Mouse (Mus musculus): Measurements from ENCODE around the gene Ccdc117.
"Not testable (repeated sequence)": the region's sequence is repeated elsewhere in the genome, so short reads cannot be mapped to it uniquely, and the experiment has no call there.

Ccdc117 gene

DNA sequence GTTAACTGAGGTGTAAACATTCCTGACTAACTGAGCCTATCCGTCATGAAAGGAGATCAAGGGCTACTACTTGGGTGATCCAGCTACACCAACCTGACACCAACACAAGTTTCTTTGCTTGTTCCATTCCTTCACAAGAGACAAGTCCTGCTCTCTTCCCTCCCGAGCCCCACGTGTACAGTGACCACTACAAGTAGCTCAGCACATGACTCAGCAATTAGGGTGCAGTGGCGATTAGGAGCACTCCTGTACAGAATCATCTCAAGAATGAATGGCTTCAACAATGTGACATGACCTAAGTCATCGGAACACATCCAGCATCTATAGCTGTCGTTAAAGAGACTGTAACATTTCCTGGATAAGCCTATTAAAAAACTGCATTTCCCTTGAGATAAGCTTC lies 11.3 kb downstream of the Ccdc117 start:
- DNase-seq (ENCODE audit: low spot score), result no peak

DNA sequence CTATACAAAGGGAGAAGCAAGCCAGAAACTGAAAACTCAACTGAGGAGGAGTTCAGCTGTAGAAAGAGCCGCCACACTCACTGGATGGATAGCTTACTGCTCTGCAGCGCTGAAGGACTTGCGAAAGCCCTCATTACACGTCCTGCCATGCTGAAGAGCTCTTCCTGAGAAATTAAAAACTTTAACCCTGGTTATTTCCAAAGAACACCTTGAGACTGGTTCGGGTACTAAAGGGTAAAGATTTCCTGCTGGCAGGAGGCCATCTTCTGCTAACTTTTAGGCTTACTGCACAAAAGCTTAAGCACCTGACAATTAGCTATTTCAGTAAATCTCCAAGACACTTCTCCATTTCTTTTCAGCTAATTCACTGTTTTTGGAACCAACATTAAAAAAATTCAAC lies 11.8 kb downstream of the Ccdc117 start:
- DNase-seq (ENCODE audit: low spot score), result no peak

DNA sequence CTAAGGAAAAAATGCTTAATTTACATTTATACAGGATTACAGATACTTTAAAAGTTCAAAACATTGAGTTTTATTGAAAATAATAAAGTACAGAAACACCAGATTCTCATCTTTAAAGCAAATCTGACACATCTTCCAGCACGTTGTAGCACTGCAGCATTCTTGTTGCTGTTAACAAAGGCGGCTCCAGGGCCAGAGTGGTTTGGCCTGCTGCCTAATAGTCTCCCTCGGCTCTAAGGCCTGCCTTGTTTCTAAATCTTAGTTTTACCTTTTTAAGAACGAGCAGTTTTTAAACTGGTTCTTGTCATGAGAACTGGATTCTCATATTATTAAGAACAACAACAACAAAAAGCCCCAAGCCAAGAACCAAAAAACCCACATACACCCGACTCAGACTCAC lies 13.1 kb downstream of the Ccdc117 start:
- DNase-seq (ENCODE audit: low spot score), result no peak

DNA sequence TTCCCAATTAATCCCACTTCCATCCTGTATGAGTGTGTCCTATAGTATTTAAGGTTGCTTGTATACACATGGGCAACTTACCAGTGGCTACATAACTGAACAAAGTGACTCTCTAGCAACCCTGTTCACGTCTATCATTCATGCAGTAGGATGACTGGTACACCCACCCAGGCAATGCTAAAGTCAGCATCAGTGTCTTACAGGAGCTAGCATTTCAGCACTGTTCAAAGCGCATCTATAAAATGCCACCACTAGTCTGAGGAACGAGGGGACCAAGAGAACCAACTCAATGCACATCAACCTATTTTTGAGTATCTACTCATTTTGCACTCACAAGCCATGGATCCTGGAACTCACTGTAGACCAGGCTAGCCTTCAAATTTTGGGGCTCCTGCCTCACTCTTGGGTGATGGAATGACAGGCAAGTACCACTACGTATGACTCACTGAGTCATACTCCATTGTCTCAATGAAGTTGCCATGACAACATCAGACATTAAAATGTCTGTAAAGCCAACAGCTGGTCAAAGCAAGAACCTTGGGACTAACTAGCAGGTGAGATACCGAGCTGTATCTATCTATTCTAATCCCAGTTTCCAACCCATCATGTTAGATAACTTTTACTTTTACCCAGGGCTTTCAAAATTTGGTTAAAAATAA lies 14.0 kb downstream of the Ccdc117 start:
- DNase-seq (ENCODE audit: low spot score), result no peak

DNA sequence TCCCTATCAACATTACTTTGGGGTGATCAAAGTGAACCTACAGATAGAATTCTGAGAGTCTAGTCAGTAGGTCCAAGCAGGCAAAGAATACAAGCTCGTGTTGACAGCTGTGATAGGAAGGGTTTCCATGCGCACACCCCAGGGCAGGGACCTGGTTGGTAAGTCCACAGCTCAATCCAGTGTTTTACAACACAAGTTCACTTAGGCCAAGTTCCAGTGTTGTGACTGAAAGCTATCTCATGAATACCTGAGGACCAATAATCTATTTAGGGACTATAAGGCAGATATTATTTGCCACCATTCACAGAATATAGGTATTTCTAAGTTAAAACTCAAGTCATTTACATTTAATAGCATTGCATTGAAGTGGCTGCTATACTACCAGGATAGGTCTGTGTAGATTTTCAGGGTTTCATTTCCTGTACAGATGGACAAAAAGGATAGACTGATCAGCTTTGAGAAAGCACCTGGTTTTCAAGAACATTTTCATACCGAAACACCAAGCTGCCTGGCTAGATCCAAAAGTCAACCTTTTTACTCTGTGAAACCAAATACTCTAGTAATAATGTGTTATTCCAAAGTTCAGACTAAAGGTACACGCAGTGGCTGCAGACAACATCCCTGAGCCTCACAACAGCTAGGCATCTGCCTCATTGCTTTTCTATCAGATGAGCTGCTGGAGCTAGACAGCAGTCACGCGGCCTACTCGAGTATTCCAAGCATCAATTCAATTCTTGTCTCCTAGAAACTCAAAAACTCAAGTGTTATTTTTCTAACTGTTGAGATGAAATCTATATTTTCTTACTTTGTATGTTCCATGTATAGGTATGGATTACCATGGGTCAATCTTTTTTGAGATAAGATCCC lies 15.2 kb downstream of the Ccdc117 start:
- DNase-seq (ENCODE audit: low spot score), result no peak

DNA sequence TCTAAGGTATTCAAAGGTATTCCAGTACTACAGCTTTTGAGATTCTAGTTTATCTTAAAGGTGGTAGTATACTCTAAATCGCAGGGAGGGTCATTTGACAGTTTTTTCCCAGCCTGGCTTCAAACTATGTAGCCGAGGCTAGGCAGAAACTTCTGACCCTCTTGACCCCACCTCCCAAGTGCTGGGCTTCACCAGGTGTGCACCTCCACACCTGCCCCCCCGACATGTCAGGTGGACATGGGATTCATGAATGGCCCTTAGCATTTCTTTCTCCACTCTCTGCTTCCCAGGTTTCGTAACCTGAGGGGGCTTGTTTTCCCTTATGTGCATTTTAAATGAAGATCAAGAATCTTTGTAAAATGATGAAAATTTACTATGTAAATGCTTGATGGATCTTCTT lies 16.6 kb downstream of the Ccdc117 start:
- no peak for DNase-seq (ENCODE audit: low spot score)

DNA sequence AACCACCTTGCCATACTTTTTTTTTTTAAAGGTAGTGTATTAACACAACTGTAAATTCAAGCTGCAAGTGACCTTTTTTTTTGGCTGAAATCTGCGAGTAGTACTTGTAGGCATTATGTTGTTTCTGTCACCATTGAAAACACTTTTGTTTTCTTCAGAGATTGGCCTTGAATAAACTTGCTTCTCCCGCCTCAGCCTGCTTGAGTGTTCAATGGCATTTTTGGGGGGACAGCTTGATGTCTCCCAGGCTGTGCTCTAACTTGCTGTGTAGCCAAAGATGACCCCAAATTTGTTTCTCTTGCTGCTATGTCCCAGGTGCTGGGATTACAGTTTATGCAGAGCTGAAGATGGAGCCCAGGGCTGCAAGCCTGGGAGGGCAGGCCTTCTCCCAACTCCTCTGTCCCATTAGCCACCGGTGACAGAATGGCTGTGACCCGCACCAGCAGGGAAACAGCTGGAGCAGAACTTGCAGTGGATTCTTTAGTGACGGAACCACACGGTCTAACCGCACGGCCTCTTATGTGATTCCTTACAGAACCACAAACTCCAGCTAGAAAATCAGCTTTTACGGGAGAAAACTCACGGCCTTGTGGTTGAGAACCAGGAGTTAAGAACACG lies 19.1 kb downstream of the Ccdc117 start:
- no peak for DNase-seq (ENCODE audit: low spot score)

DNA sequence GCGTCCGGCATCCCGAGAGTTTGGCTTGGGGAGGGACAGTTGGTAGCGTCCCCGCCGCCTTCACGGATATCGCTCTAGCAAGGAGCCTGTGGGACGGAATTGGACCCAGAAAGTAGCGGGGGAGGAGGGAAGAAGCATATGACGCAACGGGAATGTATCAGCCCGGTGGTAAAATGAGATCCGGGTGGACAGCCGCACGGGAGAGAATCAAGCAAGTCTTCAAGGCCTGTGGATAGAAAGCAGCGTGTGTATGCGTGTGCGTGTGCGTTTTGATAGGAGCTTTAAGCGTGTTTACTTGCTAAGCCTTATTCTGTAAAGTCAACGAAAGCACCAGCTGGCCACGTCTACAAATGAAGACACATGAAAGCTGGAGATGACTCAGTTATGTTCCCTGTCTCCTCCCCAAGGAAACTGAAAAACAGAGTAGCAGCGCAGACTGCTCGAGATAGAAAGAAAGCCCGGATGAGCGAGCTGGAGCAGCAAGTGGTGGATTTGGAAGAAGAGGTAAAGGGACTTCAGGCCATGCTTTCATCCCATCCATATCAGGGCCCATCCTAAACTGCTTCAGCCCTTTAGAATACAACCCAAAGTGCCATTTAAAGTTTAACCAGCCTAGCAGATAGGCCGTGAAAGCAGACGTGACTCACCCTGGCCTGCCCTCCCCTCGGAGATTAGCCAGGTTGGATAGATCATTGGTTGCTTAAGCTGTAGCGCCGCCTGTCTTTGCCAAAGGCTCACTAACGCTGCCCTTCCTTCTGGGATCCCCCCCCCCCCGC lies 20.3 kb downstream of the Ccdc117 start:
- DNase-seq (ENCODE audit: low spot score), result peak; percentile 60

DNA sequence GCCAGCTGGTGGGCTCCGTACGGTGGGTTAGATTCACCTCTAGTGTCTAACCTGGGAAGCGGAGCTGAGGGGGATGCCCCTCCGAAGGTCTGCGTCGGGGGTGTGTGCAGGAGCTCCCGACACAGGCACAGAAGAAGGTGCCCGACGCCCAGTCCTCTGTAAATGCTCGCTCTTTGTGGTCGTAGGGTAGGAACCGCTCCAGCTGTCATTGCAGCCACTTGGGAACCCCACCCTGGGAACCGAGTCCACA lies 20.8 kb downstream of the Ccdc117 start:
- no peak for DNase-seq (ENCODE audit: low spot score)

DNA sequence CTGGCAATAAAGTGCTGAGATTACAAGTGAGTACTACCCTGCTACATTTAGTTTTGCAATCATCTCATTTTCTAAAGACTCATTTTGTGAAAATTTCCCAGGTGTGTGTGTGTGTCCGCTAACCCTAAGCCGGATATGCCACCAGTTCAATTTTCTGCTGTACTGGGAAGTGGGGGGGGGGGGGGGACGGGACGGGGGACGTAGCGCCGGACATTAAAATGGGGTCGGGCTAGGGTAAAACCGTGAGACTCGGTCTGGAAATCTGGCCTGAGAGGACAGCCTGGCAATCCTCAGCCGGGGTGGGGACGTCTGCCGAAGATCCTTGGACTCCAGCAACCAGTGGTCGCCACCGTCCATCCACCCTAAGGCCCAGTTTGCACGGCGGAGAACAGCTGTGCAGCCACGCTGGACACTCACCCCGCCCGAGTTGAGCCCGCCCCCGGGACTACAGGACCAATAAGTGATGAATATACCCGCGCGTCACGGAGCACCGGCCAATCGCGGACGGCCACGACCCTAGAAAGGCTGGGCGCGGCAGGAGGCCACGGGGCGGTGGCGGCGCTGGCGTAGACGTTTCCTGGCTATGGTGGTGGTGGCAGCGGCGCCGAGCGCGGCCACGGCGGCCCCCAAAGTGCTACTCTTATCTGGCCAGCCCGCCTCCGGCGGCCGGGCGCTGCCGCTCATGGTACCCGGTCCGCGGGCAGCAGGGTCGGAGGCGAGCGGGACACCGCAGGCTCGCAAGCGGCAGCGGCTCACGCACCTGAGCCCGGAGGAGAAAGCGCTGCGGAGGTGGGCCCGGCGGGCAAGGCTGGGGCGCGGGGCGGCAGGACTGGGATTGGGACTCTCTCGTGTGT lies 21.3 kb downstream of the Ccdc117 start, which contains the start of gene Xbp1:
TSS of gene Xbp1 (plus strand) at position 248 of the 854 bp plus-strand sequence.
- DNase-seq (ENCODE audit: low spot score), result peak; percentile 94

DNA sequence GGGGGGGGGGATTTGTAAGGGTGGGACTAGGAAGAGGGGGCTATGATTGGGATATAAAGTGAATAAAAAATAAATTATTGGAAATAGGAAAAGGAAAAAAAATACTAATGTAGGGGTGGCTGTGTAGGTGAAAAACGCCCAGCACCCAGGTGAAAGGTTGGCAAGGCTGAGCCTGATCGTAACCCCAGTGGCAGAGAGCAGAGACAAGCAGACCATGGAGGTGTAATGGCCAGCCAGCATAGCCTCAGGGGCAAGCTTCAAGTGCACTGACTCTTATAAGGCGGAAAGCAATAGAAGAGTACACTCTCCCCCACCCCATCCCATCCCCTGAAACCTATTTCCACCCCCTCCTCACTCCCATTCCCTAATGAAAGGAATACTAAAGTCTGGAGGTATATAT lies 22.3 kb downstream of the Ccdc117 start:
- DNase-seq (ENCODE audit: low spot score), result no peak

DNA sequence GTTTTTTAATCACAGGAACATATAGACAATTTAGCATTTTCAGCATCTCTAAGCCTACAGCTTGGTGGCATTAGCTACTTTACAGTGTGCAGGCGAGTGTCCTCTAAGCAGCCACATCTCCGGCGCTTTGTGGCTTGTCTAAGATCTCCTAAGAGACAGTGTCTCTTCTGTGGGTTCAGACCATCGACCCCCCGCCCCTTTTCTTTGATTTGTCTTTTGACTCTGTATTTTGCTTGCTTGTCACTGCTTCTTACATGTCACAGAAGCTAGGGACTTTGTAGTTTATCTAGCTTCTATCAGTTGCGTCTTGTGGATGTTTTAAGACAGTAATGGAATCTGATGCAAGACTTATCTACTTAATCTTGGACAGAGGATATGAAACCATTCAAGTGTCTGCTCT lies 24.6 kb downstream of the Ccdc117 start:
- no peak for DNase-seq (ENCODE audit: low spot score)

DNA sequence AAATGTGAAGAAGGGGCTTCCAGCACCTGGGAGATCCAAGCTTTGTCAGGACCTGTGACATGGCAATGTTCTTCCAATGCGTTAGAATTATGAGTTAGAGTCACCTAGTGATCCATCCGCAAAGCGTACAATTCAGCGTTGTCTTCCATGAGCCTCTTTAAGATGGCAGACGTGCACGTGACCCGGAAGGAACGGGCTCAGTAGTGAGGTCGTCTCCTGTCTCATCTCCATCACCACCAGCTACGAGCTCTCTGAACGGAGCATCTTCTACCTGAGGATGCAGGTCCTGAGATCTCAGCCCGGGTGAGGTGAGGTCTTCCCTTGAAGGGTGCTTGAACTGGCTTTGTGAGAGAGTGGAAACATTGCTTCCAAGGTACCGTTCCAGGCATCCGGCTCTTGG lies 25.4 kb downstream of the Ccdc117 start:
- DNase-seq (ENCODE audit: low spot score), result no peak

DNA sequence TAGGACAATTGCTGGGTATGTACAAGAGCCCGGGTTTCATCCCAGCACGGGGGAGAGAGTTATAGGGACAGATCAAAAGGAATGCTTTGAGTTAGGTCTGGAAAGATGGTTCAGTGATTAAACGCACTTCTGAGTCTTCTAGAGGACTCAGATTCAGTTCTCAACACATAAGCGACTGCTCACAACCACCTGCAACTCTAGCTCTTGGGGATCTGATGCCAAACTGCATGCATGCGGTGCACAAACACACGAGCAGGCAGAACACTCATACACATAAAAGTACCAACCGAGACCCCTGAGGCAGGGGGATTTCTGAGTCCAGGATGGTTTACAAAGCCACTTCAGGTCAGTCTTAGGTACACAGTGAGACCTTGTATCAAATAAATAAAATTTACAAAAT lies 25.8 kb downstream of the Ccdc117 start:
- DNase-seq (ENCODE audit: low spot score), result no peak

DNA sequence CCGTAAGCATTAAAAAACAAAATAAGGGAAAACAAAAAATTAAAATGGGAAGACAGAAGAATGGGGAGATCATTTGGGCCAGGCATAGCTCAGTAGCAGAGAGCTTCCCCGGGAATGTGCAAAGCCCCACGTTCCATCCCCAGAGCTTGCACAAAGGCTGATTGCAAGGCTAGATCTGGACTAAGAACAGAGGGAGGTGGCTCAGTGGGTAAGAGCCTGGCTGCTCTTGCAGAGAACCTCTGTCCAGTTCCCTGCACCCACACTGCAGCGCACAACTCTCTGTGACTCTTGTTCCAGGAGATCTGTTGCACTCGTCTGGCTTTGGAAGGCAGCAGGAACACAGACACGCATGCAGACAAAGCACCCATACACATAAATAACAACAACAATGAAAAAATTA lies 26.3 kb downstream of the Ccdc117 start:
- DNase-seq (ENCODE audit: low spot score), result no peak

DNA sequence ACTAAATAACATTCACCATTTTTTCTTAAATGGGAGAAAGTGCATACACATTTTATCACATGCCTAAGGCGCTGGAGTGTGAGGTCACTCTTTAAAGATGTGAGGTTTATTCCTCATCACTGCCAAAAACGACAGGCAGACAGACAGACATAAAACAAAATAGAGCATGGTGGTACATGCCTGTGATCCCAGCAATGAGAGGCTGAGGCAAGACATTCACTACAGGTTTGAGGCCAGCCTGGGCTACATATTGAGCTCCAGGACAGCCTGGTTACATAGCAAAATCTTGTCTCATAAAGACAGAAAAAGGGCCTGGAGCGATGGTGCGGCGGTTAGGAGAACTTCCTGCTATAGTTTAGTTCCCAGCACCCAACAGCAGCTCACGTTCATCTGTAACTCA lies 26.8 kb downstream of the Ccdc117 start:
- no peak for DNase-seq (ENCODE audit: low spot score)

DNA sequence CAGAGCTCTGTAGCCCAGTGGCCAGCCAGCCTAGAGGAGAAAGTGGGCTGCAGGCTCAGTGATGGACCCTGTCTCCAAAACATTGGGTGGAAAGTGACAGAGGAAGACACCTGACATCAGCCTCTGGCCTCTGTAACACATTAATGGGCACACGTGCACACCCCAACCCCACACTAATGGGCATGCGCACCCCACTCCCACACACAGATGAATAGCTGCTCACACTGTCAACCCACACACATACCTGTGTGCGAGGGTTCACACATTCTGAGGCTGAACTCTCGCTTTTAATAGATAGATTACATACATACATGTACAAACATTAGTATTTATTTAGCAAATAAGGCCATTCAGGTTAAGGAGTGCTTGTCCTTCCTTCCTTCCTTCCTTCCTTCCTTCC lies 27.9 kb downstream of the Ccdc117 start:
- DNase-seq (ENCODE audit: low spot score), result no peak

DNA sequence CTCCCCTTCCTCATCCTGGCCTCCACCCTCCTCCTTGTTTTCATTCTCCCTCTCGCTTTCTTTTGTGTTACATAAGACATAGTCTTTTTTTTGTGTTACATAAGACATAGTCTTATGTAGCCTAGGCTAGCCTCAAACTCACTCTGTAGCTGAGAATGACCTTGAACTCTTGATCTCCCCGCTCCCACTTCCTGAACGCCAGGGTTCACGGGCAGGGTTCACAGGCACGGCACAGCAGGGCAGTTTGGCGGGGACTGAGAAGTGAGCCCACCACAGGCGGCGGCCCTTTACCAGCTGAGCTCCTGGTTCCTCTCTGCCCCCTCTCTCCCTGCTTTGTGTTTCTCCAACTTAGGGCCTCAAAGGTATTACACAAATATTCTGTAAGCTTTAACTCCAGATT lies 29.0 kb downstream of the Ccdc117 start:
- DNase-seq (ENCODE audit: low spot score), result no peak

DNA sequence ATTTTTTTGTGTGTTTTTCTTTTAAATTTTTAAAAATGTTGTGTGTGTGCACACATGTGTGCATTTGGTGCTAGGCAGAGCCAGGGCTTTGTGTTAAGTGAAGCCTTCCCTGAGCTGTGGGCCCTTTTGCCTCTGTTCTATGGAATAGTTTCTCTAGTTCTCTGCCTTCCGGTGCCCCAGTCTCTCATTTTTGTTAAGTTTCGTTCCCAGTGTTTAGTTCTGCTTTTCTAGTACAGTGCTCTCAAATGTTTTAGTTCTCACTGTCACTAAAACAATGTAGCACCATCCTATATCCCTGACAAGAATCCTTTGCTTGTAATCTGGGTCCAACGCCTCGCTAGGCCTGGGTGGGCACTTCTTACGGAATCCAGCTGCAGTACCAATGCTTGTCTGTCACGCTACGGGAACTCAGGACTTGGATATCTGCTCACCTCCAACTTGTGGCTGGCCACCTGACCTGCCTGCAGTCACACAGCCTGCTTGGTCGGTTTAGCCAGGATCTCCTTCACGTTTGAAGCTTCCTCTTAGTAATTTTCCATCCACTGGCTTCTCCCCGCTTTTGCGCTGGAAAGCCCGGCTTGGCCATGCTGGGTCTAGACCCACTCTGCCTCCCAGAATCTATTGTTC lies 29.8 kb downstream of the Ccdc117 start:
- DNase-seq (ENCODE audit: low spot score), result no peak

DNA sequence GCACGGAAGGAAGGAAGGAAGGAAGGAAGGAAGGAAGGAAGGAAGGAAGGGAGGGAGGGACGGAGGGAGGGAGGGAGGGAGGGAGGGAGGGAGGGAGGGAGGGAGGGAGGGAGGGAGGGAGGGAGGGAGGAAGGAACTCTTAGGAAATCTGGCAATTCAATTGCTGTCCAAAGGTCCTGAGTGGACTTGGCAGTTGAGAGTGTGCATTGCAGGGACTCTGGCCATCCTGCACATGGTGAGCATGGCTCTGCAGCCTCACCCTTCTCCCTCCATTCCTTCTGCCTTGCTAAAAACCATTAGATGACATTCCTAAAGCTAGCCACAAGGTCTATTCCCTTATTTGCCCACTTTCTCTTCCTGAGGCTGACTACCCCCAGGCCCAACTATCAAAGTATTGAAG lies 31.3 kb downstream of the Ccdc117 start:
- DNase-seq (ENCODE audit: low spot score), result not testable (repeated sequence)

DNA sequence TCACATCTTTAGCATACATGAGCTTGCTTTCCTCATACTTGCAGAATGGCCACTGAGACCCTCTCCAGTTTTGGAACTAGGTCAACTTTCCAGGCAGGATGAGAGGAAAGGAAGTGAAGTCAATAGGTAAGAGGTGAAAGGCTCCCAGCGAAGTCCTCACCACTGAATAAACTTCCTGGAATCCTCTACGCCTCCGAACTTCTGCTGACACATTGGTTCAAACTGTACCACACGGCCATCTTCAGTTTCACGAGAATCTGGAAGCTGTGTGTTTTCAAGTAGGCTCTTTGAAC lies 31.9 kb downstream of the Ccdc117 start:
- no peak for DNase-seq (ENCODE audit: low spot score)

All from left cerebral cortex, adult 11 months (tissue).